Mouse (Mus musculus) olfactory bulb, adult 2 months (tissue): ENCODE measurements at regions not wholly inside any gene's neighbourhood (a gene's known extent, or its start where the extent isn't known, plus 50 kb on each side); places are given as distances from the start of the nearest gene placed in this dataset.

Experiments used
- CTCF ChIP-seq: fragments of 200-500 bp; IDR thresholded peaks from 2 replicates; pipeline ENCODE4 v1.5.1; 2012; ENCODE audit warnings: low read depth, mild to moderate bottlenecking, low read length, moderate library complexity; ENCODE audit not compliant: insufficient read depth
- POLR2A ChIP-seq: fragments of 200-500 bp; IDR thresholded peaks from 2 replicates; pipeline ENCODE4 v1.6.1; 2012; ENCODE audit warnings: mild to moderate bottlenecking, low read depth, low read length, moderate library complexity; ENCODE audit not compliant: insufficient read depth

DNA sequence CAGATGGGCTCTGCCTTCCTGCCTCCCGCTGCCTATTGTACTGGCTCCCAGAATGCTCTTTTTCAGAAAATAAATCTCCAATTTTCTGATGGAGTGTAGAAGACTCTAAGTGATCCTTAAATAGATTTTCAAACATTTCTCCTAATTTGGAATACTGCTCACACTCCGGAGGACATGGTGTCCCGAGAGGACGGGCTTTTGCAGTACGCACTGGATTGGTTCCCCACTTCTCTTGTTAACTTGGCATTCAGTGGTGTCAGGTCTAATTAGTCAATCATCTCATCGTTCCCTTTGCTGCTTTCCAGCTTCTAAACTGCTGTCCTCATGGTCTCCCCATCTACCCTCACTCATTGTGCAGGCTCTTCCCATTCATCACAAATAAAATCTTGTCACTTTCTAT, 529.5 kb upstream of the Gulo start:
- TF ChIP-seq POLR2A (no peak), CTCF (no peak)
